Mouse (Mus musculus) thymus, postnatal 4 days (tissue): ENCODE measurements at regions not wholly inside any gene's neighbourhood (a gene's known extent, or its start where the extent isn't known, plus 50 kb on each side); places are given as distances from the start of the nearest gene placed in this dataset.
"Not testable (repeated sequence)": the region's sequence is repeated elsewhere in the genome, so short reads cannot be mapped to it uniquely, and the experiment has no call there.

ENCODE experiments used
- DNase-seq: peaks from one replicate; pipeline ENCODE4 v3.0.0; 2021

GRCm38 (mm10) chr13:68167826-68168225 lies 304.7 kb downstream of the BC048507 start:
- peak; percentile 17 for DNase-seq

- not testable (repeated sequence) for DNase-seq
Measured at GRCm38 (mm10) chr13:68173456-68173855, 310.3 kb downstream of the BC048507 start.
